Mouse (Mus musculus): Measurements from ENCODE around the gene Txnip.

Gene Txnip

GRCm38 (mm10) chr3:96569966-96570605, 12.3 kb downstream of the Txnip start:
- no peak for DNase-seq (ENCODE audit: low spot score)

- DNase-seq (ENCODE audit: low spot score) = no peak
Observed at GRCm38 (mm10) chr3:96570643-96571042, 12.9 kb downstream of the Txnip start.

GRCm38 (mm10) chr3:96571336-96571735, 13.6 kb downstream of the Txnip start:
- DNase-seq (ENCODE audit: low spot score) = no peak

- no peak for DNase-seq (ENCODE audit: low spot score)
Observed at GRCm38 (mm10) chr3:96571896-96572698, 14.3 kb downstream of the Txnip start.

- DNase-seq (ENCODE audit: low spot score) = no peak
Observed at GRCm38 (mm10) chr3:96573611-96574511, 16.1 kb downstream of the Txnip start.

- DNase-seq (ENCODE audit: low spot score) = no peak
Observed at GRCm38 (mm10) chr3:96575272-96575984, 17.7 kb downstream of the Txnip start.

- DNase-seq (ENCODE audit: low spot score) = peak; percentile 66
Observed at GRCm38 (mm10) chr3:96576005-96576658, 18.4 kb downstream of the Txnip start.

- peak; percentile 91 for DNase-seq (ENCODE audit: low spot score)
Observed at GRCm38 (mm10) chr3:96576690-96577541, 19.2 kb downstream of the Txnip start, which contains the start of gene Gm16253. Gene Gm16253, plus strand, starts transcription at chr3:96576984.

- DNase-seq (ENCODE audit: low spot score) = no peak
Observed at GRCm38 (mm10) chr3:96577566-96577965, 19.8 kb downstream of the Txnip start.

- DNase-seq (ENCODE audit: low spot score) = no peak
Observed at GRCm38 (mm10) chr3:96578561-96579238, 20.9 kb downstream of the Txnip start.

- DNase-seq (ENCODE audit: low spot score) = no peak
Observed at GRCm38 (mm10) chr3:96579239-96579750, 21.5 kb downstream of the Txnip start.

GRCm38 (mm10) chr3:96579885-96580454, 22.2 kb downstream of the Txnip start:
- peak; percentile 95 for DNase-seq (ENCODE audit: low spot score)

- no peak for DNase-seq (ENCODE audit: low spot score)
Observed at GRCm38 (mm10) chr3:96581141-96581540, 23.4 kb downstream of the Txnip start.

- no peak for DNase-seq (ENCODE audit: low spot score)
Observed at GRCm38 (mm10) chr3:96581771-96582515, 24.2 kb downstream of the Txnip start.

- no peak for DNase-seq (ENCODE audit: low spot score)
Observed at GRCm38 (mm10) chr3:96583386-96583785, 25.6 kb downstream of the Txnip start.

GRCm38 (mm10) chr3:96590657-96591056, 32.9 kb downstream of the Txnip start:
- DNase-seq (ENCODE audit: low spot score) = no peak

- peak; percentile 54 for DNase-seq (ENCODE audit: low spot score)
Observed at GRCm38 (mm10) chr3:96593374-96593773, 35.6 kb downstream of the Txnip start.

Data from embryo, embryonic 10.5 days (tissue).